Mouse (Mus musculus): ENCODE results near the gene Hs6st2.
A peak's percentile ranks its signal among the peaks of the same experiment; 100 is the strongest.

Gene Hs6st2

DNA sequence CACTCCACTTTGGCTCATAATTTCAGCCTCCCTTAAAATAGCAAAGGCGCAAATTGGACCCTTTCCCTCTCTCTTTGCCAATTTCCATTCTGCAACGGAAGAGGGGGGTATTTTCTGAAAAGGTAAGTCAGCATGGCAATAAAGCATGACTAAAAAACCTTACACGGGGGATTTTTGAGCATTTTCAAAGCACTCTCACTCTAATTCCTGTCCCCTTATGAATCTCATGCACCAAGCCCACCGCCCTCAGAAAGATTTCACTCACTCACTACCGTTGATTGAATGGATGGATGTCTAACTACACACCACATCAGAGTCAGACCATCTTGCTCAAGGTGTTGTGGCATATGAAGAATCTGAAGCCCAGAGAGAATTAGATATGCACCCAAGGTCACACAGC lies at the start of gene Hs6st2:
Hs6st2 (minus strand) TSS at position 101 of the 400 bp plus-strand sequence.
- no peak for DNase-seq (ENCODE audit: low read depth)

DNA sequence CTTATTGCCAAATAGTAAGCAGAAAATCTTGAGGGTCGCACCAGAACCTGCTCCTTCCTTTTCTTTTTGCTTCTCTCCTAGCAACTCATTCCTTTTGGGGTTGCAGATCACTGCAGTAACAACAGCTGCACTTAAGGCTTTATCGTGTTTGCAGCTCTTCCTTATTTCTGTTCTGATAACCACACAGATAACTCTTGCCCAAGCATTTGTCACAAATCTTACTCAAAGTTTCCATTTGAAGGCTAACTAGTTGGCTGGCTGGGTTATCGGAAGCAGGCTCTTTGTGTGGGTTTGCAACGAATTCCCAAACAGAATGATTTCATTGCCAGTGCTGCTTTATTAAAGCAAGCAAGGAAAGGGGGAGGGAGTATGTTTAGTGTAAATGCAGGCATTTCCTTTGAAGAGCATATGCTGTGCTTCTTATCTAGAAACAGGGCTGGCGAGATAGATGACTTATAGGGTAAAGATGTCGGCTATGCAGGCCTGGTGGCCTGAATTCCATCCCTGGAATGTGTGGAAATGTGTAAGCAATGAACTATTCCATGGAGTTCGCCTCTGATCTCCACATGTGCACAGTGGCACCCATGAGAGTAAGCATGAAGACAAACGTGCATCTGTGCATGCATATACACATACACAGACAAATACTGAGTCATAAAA lies 32.6 kb upstream of the Hs6st2 start:
- DNase-seq (ENCODE audit: low read depth): no peak

DNA sequence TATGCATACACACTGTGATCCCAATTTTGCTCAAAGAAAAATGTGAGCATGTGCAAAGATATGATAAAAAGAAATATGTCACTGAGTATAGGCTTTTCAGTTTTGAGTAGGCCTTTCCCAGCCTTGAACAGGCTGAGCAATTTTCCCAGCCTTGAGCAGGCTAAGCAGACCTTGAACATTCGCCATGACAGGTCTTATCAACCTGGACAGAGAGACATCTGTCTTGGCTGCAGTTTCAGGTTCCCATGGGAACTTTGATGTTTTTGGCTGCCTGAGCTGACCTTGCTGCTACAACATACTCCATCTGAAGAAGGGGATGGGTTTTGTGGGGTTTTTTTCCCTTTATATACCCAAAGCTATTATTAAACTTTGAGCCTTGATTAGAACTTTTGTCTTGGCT lies 31.3 kb upstream of the Hs6st2 start:
- DNase-seq (ENCODE audit: low read depth): no peak

DNA sequence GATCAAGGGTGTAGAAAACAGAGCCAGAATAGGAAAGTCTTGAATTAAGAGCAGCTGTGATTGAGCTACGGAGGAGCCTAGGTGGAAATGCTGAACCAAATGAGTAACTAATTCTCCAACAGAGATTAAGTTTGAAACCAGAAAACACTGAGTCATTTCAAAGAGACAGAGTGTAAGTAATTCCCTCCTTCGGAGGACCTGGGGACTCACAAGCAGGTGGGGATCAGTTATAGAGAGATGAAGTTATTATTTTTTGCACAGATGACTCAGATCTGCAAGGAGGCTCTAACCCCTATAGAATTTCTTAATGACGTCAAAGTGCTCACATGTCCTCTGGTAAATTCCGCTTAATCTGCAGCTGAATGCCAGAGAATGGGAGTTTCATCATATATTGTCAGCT lies 21.2 kb upstream of the Hs6st2 start:
- no peak for DNase-seq (ENCODE audit: low read depth)

DNA sequence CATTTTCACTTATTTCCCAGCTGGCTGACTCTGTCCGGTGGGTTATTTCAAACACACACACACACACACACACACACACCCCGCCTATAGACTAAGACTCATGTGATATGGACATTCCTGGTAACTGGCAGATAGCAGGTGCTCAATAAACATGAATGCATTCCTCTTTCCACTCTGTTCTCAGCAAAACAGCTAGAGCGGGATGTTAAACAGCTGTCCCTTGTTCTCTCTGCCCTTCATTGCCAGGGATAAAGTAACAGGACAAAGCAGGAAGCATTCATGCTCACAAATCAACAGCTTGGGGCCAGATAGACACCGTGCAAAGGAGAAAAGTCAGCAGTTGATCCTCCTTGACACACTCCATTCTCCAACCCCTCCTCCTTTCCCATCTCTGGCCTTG lies 17.4 kb upstream of the Hs6st2 start:
- DNase-seq (ENCODE audit: low read depth): no peak

DNA sequence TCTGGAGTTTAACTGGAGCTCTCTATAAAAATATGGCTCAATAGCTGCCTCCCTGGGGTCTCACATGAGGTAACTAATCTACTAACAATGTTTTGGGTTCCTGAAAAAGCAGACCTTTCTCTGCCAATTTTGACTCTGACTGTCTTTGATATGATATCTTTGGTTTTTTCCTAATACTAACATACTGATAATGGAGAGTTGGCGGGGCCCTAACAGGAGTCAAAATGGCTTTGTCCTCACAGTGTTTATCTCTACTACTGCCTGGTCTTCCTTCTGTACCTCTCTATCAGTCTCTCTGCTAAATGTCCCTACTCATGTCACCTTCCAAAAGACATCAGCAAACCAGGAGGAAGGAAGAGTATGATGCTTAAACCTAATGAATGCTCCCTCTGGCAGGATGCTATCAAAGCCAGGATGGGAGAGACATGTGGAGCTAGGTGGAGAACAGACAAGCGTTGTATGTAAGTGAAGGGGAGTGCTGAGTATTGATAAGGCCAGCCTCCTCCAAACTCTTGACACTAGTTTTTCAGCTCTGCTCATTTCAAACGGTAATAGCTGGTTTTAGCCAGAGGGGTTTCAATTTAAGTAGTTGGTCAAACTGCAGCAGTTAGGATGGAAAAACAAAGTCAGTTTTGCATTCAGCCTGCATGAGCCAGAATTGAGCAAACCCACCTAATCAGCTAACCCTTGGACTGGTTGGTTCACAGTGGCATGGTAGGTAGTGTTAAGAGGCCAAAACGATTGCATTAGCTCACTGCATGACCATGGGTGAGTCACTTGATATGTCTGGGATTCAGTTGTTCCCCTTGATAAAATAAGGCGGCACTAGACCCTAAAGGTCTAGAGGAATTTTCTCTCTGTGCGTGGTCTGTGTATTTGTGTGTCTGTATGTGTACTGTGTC lies 4.6 kb upstream of the Hs6st2 start:
- DNase-seq (ENCODE audit: low read depth): no peak

DNA sequence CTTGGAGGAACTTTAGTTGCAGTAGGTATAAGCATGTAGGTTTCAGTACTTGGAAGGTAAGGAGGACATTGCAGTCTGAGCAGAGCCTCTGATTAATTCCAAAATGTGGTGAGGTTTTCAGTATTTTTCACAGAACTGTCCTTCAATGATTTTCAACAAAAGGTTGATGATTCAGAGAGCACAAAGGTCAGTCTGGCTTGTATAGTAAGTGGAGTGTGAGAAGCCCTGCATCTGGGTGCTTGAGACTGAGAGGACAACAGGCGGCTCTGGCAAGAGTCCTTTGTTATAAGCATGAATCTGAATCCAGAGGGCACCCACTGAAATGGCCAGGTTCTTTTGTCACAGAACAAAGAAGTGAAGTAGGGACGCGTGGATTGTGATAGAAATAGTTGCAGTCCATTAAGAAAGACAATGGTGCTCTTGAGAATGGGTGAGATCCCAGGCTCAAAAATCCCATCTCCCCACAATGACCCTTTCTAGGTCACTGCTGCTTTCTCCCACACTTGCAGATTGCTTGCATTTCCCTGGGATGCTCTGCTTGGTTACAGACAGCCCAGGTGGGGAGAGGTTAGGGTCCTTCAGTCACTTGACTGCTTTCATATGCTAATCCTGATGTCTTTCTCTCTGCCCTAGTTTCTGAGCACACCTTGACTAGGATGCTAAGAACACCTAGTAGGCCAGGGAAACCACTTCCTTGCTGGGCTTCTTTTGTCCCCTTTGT lies 2.8 kb upstream of the Hs6st2 start:
- DNase-seq (ENCODE audit: low read depth): no peak

DNA sequence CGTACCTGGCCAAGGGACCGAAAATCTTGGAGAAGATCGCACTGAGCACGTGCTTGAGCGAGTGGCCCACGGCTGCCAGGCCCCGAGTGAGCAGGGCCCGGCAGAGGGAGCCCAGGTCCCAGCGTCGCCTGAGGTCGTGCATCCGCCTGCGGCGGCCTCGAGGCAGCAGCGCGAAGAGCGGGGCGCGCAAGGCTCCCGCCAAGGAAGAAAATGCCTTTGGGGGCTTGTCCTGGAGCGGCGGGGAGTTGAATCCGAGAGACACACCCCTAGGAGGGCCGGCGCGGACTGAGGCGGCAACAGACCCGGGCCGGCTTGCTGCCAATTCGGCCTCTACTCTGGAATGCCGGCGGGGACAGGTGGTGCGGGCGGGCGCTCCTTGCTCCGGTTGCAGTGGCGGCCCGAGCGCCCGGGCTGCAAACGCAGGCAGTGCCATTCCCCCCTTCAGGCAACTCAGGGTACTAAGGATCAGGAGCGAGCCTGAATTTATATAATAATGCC lies 437 bp downstream of the Hs6st2 start:
- DNase-seq (ENCODE audit: low read depth): no peak

DNA sequence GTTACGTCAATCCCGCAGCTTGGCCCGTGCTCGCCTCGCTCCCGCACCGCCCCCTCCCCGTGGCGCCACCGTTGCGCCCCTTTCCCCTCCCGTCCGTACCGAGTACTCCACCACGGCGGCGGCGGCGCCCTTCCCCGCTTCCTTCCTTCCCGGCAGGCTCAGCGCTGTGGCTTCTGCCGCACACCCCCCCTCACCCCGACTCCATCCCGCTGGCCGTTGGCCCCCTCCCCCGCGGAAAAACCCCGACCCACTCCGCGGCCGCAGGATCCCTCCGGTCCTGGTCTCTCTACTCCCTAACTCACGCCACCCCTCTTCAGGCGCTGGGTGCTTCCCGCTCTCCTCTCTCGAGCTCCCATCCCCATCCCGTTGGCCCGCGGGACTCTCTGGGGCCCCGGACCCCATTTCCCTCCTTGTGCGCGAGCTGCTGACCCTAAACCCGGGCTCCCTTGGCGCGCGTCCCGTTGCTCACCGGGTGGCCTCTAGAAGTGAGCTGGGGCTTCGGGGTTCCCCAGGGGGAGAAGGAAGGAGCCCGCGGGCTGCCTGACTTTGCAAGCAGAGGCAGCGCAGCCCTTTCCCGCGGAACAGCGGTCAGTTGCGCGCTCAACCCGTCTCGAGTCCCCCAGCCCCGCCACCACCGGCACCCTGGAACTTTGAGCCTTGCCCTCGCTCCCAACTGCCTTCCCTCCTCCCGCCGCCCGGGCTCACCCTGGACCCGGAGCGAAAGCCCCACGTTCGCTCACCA lies 1.1 kb downstream of the Hs6st2 start:
- no peak for DNase-seq (ENCODE audit: low read depth)

DNA sequence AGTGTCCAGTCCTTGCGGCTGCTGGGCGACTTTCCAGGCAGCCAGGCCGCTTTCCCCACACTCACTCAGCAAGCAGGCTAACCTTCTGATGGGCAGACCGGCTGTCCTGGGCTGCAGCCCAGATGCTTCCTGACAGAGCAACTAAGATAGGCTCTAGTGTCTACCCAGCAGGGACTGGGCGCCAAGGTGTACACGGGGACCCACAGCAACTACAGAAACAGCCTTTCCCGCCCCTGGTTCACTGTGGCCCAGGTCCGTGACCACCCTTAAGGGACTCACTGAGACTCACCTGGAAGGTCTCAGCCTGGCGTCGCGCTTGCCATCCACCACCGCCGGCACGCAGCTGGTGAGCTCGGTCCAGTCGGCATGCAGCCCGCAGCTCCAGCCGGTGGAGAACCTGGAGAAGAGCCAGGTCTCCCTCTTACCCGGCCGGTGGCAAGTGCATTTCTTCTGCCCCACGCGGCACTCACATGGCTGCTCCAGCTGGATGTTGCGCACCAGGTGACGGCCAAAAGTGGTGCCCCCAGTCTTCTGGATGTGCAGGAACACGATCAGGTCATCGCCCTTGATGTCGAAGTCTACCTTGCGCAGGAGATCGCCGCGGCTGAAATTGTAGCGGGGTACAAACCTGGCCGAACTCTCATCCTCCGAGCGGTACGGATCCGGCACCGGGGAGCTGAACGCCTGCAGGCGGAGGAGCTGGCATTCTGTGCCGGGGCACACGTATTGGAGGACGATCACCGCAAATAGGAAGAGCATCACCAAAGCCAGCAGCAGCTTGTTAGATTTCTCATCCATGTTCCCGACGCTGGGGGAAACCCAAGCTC lies 1.8 kb downstream of the Hs6st2 start:
- no peak for DNase-seq (ENCODE audit: low read depth)

DNA sequence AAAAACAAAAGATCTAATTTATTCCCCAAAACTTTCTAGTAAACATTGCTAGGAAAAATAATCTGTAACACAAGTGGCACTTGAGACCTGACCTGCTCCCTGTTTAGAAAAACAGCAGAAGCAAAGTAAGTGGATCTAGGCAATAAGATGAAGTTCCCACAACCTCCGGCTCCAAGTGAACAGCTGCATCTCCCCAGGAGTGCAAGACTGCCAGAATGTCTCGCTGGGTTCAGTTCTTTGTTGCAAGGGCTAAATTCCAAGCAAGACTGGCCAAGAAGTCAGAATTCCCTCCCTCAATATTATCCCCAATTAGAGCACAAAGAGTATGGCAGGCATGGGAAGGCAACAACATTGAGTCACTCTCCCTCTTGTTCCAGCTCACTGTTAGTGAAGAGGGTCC lies 23.4 kb downstream of the Hs6st2 start:
- DNase-seq (ENCODE audit: low read depth): peak; percentile 47

DNA sequence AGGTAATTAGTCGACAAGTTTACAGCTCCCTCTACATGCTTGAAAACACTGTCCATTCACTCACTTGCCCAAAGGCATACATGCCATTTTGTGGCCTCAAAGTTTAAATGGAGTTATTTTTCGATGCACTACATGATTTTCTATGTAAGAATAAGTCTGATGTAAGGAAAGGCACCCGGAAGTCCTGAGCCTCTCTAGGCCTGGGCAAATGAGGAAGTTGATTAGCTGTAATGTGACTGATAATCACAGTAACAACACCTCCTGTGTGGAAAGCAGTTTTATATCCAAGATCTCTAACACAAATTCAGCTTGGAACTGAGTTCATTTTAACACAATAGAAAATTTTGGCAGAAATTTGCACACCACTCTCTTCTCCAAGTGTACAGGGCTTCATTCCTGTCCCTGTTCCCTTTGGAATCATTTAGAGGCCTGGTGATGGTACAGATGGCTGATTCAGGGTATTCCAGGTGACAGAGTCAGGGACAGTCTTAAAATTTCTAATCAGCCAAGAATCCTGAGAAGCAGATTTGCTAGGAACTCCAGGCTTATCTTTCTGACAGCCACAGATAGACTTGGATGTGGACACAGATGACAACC lies 38.9 kb downstream of the Hs6st2 start:
- DNase-seq (ENCODE audit: low read depth): no peak

DNA sequence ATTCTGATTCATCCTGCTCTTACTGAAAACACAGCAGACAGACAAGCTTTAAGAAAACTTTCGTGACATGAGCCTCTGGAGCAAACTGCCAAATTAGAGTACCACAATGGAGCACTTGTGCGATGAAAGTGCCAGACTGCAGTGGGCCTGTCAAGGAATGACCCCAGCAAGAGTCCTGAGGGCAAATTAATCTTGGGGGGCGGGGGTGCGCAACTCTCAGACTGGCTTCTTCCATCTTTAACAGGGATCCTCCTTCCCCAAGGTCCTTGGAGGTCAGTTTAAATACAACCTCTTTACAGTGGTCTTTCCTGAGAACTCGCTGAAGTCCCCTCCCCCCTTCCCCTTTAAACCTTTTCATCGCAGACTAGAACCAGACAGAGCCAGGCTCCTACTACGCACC lies 45.9 kb downstream of the Hs6st2 start:
- DNase-seq (ENCODE audit: low read depth): no peak

DNA sequence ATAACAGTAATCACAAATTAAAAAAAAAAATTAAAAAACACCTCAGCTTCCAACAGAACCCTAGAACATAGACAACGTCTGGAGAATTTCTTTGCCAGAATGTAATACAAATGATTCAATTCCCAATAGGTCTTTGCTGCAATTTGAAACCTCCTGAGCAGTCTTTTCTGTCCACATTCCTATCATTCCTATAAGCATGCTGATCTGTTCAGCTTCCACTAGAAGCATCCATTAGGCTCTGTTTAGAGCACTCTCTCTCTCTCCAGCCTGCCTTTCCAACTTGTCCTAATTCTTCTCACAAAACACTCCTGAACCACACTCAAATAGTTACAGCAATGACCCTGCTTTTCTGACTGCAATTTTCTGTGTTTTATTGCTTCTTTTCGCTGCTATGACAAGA lies 50.3 kb downstream of the Hs6st2 start:
- DNase-seq (ENCODE audit: low read depth): no peak

DNA sequence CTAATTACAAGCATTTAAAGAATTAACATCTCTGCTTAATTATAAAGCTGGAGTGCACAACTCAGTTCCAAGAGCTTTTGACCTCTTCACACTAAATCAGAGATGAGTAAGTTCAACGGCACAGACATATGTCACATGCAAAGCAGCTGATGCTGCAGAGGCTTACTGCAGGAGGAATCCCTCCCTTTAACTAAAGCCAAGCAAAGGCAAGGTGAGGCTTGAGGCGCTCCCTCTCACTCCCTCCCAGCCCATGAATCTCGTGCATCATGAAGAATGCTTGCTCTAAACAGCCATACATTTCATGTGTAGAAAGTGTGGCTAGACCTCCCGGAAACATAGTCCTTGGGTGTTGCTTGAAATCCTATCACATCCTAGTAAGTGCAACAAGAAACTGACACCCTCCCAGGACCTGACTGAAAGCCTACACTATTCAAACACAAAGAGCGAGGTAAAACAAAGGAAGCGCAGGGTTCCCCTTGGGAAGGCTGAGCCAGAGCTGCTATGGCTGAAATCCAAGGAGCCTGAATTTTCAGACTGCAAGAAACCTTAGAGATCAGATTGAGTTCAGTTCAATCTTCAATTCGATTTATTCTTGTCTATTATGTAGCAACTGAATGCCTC lies 67.2 kb downstream of the Hs6st2 start:
- no peak for DNase-seq (ENCODE audit: low read depth)

DNA sequence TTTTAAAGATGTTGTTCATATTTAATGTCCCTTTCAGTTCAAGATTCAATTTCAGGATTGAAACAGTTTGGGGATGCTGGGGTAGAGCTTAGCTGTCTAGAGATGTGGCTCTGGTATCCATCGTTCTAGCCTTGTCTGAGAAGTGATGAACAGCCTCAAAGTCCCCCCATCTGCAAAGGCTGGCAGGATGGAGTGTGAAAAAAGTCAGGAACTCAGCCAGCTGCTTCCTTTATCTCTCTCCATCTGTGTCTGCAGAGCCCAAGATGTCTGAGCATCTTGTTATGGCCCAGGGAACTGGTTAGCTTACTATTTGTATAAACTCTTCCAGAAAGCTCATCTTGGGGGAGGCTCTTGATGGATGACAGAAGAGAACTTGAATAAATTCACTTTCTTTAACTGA lies 70.9 kb downstream of the Hs6st2 start:
- DNase-seq (ENCODE audit: low read depth): no peak

DNA sequence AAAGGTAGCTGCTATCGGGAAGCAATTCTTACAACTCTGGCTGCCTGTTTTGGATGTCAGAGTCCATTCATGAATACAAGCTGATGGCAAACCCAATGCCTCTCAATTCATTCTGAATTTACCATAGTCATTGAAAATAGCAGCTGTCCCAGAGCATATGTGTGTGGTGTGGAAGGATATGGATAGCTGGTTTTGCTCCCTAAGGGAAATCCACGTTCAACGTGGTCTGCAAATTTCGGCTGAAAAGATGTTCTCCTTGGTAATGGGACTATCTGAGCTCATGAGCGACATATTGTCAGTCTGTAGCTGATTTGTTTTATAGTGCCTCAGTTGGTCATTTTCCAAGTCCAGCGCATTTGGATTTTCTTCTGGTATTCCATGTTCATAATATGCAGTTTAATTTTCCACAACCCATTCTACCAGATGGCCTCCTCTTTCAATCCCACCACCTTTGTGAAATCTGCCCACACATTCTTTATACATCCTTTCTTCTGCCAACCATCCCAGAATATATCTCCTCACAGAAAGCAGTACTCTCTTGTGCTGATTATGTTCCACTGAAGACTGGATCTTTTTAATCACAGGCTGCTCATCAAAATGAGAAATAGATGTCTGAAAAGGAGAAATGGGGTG lies 75.3 kb downstream of the Hs6st2 start:
- DNase-seq (ENCODE audit: low read depth): no peak

DNA sequence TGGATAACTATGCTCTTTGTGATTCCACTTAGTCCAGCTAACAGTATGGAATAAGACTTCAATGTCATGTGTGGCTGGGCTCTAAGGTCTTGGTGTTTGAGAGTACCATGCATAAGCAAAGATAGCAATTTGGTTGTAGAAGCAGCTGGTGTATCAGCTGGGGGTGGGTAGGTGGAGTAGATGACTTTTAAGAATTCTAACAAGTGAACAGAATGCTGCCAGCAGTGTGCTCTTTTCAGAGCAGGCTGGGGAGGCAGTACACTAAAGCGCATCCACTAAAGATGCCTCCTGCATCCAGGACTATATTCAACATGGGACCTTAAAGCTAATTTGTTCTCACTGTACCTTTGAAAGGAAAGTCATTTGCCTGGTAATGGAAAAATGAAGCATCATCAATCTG lies 88.9 kb downstream of the Hs6st2 start:
- DNase-seq (ENCODE audit: low read depth): no peak

DNA sequence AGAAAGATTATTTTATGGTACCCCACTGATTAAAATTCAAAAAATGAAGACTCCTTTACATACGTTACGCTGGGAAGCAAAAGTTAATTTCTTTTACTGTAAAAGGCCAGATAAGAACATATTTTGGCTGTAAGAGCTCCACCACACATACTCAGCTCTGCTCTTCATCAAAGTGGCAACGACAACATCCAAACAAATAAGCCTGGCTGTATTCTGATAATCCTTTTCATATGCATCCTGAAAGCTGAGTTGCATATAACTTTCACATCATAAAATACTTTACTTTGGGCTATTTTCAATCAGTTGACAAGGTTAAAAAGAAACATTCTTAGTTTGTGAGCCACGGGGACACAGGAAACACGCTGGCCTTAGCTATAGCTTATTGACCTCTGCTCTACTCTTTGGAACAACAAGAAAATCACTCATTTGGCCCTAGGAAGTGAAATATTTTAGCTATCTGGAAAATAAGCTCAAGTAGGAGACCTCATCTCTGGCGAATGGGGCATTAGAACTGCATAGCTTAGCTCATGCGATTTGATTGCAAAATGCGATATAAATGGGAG lies 91.1 kb downstream of the Hs6st2 start:
- no peak for DNase-seq (ENCODE audit: low read depth)

Data from fibroblast of lung, adult 2 months (primary cell).